ENCODE assay signal across 10 mouse cellular contexts in the genomic region with DNA sequence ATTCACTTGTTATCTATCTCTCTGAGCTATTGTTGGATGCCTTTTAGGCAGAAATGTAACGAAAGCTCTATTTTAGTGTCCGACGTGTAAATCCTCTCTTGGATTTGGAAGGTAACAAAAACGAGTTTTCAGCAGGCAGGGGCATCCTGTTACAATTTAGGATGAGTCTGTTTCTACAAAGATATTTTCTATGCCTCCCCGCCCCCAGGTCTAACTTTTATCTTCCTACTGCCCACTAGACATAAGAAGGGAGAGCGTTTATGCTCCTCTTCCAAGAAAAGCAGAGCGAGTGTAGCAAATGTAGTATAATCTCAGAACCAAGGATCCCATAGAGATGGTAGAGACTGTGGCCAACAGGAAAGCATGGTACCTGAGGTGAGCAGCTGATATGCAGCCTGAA.
"Had no signal": no experiment of that assay in that cellular context is flagged by ENCODE, and none has a peak within 500 bp of the region (broad histone marks: within the 10 kb centered on the region; RNA-seq: fewer than 3 reads in every experiment).

No protein-coding gene starts in this region.

- ATAC-seq: liver, postnatal 0 days; lung, postnatal 0 days; midbrain, embryonic 13.5 days; midbrain, embryonic 15.5 days had no signal

- DNase-seq: liver, postnatal 0 days; lung, adult 2 months; lung, postnatal 14 days; lung, postnatal 36 days; thymus, adult 18-20 months; thymus, postnatal 14 days; thymus, postnatal 36 days had no signal
